Mouse (Mus musculus) retina, postnatal 7 days (tissue): ENCODE data around the gene Ezh1.

Source experiments
- DNase-seq: peaks from one replicate; pipeline ENCODE4 v3.0.0-alpha.2; 2012; ENCODE audit warnings: low read depth, low spot score

Ezh1 gene

DNA sequence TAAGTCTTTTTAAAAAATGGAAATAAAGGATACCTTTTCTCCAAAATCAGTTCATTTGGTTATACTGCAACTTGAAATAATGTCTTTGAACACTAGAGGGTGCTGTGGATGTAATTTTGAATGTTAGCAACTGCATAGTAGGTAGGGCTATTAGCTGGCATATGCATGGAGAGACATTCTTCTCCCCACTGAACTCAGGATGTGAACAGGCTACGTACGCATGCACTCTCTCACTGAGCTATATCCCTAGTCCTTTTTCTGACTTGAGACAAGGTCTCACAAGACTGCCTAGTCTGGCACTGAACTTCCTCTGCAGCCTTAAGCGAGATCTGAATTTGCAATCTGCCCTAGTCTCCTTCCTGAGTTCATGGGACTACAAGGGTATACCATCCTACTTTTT is 14.3 kb downstream of the Ezh1 start:
- peak; percentile 70 for DNase-seq

DNA sequence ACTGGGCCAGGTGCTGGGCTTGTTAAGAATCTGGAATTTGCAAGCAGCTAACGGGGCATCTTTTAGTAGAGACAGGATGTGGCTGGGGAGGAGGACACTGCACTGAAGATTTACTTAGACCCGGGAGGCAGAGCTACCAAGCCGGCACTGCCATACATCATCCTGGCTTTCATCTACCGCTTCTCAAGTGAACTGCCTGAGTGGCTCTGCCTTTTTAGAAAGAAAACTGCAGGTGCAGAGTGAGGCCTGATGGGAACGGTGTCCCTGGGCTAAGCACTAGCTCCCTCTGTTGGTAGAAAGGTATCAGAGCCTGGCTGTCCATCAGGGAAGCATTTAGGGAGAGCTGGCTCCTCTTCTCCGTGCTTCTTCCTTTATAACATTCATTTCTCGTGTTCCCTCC is 25.3 kb downstream of the Ezh1 start:
- DNase-seq, result peak; percentile 40

DNA sequence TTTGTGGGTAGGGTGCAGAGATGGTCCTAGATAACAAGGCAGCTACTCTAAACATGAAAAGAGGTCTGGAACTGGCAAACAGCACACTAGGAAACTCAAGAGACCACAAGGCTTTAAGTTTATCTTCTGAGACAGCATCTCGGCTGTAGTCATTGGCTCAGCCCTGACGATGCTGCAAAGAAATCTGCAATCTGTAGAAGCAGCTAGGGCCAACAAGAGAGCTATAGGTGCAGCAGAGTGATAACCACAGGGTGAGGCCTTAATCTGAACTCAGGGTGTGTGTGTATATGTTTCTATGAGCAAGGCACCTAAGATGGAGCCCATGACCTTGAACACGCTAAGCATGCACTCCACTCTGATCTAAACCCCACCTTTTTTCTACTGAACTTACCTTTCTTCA is 26.7 kb downstream of the Ezh1 start:
- no peak for DNase-seq

DNA sequence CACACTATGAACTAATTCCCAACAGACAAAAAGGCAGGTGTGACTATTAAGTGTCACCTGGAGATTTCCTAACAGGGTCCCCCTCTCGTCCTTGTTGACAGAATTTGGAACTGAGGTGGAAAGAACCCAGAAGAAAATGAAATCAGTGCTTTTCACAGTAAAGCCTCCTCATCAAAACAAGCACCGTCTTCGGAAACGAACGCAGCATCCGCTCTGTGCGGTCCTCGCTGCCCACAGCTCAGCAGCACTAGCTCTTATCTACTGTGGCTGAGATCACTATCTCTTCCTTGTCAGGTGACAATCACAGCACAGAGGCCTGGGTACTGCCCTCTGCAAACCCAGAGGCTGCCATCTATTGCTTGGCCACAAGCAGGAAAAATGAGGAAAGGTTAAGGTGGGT is 30.1 kb downstream of the Ezh1 start:
- DNase-seq, result no peak

DNA sequence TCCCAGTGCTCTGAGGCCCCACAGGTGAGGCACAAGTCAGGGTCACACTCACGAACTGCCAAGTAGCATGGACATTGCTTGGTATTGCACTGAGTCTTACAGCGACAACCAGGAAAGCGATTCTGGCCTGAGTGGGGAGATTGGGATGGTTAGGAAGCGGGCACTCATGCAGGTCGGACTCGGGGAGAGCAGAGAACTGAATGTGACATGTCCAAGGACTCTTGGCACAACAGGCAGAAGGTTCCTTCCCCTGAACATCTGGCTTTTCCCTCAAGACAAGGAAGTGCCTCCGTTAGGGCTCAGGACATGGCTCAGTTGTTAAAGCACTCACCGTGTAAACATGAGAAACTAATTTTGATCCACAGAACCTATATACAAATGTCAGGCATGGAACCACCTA is 30.7 kb downstream of the Ezh1 start:
- DNase-seq, result no peak

DNA sequence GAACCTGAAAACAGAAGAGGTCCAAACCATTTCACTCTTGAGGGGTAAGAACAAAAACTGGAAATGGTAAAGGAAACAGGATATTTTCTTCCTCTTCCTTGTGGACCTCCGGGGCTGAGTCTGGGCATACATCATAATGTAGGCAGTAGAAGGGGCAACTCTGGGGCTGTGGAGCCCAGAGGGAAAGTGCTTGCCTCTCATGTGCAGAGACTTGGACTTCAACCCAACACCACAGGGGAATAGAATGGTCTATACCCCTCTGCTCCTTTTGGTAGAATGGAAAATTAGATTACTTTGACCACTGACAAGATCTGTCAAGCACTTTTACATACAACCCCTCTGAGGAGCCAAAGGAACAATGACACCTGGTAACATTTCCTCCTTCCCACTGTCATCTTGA is 31.2 kb downstream of the Ezh1 start:
- DNase-seq, result no peak

DNA sequence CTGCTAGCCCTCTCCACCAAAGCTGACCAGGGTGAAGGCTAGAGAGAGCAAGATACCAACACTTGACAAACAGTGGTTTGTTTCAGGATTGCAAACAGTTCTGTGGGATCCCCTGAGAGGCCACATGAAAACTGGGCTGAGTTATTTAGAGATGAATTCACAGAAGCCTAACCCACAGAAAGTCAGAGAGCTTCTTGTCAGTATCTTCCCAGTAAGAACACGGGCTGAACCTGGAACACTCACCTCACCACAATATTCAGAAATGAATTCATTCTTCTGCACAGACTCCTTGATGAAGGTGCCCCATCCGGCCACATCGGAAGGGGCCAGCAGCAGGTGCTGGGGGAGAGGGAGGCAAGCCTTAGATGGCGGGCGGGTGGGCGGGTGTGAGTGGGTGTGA is 31.6 kb downstream of the Ezh1 start:
- no peak for DNase-seq

DNA sequence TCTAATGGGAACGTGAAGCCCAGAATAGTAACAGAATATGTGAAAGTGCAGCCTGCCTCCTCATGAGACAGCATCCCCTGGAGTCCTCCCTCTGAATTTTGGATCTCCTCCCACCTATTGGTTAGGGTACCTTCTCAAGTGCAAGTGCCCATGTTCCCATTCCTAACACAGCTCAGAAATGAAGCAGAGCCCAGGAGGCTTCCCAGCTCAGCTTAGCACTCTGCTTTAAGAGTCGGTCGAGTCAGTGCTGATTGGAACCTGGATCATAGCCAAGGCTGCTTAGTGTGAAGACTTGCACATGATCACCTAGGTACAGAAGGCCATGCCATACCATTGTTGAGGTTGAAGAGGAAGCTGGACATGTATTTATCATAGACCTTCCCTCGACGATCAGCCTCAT is 32.1 kb downstream of the Ezh1 start:
- DNase-seq, result no peak

DNA sequence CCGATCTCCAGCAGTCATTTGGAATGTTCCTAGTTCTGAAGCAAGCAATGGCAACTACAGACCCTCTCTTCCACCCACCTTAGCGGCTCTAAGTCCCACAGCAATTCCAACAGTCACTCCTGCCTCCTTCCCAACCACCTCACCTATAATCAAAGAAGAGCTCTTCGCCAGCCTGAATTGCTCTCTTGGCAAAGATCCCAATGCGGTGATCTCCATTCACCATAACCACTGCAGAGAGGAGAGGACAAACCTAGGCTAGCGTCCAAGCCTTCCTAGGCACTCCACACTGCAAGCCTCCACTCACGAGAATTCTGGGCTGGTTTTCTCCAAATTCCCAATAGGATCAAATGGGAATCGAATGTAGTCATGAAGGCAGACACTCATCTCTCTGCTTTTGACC is 33.2 kb downstream of the Ezh1 start:
- DNase-seq, result no peak

DNA sequence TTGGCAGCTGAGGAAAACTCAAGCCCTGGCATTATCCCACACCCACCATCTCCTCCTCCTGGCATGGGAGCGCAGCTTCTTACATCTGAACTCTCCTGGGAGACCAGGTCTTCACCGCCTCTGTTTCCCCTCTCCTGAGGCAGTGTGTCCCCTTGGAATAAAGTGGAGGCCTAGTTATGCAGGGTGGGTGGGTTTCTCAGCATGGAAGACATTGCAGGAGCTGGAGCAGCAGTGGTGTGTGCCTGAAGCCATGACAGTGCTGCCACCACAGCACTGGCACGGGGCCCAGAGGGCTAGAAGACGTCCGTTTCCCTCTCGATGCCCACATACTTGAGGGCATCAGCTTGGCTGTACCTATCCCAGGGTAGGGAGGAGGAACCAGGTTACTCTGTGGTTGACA is 33.6 kb downstream of the Ezh1 start:
- DNase-seq, result no peak

DNA sequence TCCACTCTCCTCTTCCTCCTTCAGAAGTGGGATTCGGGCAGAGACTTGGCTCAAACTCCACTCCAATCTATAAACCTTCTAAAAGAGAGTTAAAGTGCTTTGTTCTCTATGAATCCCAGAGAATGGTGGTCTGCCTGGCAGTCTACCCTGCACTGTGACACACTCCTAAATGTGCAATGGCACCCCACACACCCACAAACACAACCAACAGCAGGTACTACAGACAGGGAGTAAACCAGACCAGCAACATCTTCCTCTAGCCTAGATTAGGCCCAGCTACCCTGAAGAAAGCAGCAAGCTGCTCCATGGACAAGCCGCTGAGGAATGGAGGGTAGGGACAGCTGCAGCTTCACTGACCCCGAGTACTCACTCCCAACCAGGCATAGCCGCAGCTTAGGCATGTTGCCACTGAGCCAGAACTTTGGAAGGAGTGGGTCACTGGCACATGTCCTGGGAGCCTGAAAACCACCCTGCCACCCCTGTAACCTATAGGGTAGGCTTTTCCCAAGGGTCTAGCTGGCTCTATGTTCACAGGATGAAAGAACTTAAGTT is 34.3 kb downstream of the Ezh1 start:
- DNase-seq, result no peak

DNA sequence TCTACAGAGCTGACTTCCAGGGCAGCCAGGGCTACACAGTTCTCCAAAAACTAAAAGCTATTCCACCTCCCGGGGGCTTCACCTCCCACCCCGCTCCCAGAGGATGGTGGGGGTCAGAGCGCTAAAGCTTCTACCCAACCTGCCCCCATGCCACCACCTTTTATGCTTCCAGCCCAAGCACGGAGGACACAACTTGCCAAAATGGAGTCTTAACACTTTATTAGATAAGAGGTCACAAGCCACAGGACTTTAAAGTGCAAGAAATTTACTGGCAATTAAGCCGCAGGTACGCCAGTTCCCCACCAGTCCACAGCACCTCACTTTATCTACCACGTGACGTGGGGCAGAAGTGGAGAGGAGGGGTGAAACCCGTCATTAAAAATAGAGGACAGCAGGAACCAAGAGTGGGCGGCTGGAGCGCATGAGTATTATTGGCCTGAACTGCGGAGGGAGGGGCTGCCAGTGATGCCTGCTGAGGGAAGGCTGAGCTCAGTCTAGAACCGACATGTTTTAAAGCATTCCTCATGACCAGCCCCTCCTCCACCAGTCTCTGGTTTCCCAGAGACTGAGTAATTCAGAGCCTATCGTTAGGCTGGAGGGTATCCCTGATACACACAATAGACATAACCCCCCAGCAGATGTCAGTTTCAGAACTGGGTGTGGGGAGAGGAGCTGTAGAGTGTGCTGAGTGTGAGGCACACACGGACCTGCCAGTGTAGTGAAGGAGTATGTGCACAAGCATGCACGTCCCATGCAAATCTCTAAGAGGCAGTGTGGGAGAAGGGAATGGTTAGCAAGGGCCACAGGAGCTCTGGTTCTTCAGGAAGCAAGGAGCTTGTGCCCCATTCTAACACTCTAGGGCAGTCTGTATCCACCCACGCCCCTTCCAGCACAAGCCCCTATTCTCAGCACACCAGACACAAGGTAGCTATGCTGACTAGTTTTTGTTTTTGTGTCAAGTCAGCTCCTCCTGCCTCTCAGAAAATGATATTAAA is 35.1 kb downstream of the Ezh1 start:
- no peak for DNase-seq

DNA sequence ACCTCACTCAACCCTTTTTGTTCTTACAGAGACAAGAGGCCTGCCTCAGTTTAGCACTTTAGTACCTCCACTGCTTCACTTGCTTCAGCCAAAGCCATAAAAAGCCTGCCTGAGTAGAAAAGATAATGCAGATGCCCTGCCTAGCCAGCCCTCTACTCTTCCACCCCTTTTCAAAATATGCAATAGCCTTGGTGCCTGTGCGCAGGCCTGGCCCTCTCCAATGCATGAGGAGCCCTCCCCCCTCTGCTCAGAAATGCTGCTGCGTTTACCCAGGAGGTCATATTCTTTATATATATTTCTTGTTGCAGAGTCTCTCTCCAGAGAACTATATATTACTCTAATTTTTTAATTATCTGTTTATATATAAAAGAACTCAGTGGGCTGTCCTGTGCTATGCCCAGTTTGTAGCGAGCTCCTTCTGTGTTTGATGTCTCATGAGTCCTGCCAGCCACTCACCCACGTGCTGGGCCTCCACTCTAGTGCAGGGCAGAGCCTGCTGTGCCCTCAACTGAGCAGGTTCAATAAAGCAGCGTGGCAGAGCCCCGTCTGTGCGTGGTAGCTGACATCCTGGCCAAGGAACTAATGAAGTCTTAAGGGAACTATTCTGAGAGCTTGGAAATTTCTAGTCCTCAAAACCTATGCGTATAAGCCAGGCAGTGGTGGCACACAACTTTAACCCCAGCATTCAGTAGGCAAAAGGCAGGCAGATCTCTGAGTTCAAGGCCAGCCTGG is 35.9 kb downstream of the Ezh1 start:
- DNase-seq, result no peak

DNA sequence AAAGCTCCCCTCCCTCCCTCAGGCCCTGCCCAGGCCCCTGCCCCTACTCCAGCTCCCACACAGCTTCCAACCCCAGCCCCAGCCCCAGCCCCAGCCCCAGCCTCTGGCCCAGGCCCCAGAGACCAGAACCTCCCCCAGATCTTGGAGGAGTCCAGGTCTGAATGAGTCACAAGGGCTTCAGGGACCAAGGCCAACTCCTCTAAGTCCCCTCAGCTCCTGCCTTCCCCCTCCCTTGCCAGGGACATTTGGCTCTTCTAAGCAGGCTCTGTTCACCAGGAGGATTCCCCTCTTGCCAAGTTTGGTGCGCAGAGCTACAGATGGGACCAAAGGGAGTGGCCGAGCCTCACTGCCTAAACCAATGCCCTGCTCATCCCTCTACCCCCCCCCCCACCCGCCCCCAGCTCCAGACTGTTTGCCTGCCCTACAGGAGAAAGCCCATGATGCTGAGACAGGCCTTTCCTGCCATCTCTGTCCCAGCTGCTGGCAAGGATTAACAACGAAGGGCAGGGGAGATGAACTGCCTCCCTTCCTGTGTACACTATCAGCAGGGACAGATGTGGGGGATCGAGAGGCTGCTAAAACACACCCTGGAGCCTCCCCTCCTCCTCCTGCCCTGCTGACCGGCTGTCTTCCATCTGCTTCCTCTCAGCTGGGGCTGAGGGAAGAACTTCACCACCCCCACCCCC is 36.6 kb downstream of the Ezh1 start:
- no peak for DNase-seq

DNA sequence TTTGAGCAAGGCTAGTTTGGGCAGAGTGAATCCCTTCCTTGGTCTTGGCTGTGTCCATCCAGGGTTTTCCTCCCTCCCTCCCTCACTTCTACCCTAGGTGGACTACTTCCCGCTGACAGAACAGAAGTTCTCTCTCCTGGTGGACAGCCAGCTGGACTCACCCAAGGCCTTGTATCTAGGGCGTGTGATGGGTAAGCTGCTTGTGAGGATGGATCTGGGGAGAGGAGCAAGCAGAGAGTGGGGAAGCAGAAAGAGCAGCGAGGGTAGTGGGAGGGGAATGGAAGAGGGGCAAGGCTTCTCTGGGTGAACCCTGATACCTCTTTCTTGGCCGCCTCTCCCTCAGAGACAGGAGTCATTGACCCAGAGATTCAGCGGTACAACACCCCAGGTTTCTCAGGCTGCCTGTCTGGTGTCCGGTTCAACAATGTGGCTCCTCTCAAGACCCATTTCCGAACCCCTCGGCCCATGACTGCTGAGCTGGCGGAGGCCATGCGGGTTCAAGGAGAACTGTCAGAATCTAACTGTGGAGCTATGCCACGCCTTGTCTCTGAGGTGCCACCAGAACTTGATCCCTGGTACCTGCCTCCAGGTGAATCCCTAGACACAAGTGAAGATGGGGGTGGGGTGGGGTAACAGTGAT is 38.0 kb downstream of the Ezh1 start:
- no peak for DNase-seq

DNA sequence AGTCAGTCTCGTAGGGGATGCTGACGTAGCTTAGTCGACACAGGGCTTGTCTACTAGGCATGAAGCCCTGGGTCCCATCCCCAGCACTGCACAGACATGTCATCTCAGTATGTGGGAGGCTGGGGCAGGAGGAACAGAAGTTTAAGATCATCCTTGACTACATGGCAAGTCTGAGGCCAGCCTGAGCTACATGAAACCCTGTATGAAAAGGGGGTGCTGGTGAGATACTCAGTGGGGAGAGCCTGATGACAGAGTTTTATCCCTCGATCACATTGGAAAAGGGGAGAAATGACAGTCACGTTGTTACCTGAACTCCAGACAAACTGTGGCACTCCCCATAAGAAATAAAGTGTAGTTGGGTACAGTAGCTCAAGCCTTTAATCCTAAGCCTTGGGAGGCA is 38.7 kb downstream of the Ezh1 start:
- no peak for DNase-seq

DNA sequence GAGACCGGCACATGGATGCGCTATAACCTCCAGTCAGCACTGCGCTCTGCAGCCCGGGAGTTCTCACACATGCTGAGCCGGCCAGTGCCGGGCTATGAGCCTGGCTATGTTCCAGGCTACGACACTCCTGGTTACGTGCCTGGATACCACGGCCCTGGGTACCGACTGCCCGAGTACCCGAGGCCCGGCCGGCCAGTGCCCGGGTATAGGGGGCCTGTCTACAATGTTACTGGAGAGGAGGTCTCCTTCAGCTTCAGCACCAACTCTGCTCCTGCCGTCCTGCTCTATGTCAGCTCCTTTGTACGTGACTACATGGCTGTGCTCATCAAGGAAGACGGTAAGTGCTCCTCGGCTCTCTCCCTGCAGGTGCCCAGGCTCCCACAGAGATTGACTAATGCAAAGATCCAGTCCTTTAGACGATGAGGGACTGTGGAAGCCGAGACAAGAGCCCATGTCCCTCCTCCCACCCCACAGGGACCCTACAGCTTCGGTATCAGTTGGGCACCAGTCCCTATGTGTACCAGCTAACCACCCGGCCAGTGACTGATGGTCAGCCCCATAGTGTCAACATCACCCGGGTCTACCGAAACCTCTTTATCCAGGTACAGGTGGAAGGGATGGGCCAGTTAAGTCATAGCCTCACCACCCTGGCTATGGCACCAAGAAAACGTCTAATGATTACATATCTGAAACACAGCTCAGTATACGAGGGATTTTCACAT is 39.6 kb downstream of the Ezh1 start:
- no peak for DNase-seq

DNA sequence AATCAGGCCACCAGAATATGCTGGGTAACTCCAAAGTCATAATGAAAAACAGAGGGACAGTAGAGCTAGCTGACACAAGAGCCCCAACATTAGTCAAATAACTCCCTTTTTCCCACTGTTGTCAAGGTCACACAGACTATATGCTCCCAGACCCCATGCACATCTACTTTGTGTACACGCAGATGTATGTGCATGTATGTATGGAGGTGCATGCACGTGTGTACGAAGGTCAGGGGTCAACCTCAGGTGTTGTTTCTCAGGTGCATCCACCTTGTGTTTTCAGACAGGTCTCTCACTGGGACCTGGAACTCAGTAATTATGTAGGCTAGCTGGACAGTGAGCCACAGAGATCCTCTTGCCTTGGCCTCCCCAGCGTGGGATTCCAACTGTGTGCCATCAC is 40.8 kb downstream of the Ezh1 start:
- DNase-seq, result no peak

DNA sequence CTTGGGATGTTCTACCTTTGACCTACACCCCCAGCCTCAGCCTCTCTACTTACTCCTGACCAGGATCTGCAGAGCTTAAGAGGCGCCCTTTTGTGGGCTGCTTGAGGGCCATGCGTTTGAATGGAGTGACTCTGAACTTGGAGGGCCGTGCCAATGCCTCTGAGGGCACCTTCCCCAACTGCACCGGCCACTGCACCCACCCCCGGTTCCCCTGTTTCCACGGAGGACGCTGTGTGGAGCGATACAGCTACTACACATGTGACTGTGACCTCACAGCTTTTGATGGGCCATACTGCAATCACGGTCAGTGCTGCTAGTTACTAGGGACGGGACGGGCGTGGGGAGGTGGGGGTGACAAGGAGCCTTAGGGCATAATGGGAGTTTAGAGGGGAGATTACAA is 41.3 kb downstream of the Ezh1 start:
- DNase-seq, result no peak

DNA sequence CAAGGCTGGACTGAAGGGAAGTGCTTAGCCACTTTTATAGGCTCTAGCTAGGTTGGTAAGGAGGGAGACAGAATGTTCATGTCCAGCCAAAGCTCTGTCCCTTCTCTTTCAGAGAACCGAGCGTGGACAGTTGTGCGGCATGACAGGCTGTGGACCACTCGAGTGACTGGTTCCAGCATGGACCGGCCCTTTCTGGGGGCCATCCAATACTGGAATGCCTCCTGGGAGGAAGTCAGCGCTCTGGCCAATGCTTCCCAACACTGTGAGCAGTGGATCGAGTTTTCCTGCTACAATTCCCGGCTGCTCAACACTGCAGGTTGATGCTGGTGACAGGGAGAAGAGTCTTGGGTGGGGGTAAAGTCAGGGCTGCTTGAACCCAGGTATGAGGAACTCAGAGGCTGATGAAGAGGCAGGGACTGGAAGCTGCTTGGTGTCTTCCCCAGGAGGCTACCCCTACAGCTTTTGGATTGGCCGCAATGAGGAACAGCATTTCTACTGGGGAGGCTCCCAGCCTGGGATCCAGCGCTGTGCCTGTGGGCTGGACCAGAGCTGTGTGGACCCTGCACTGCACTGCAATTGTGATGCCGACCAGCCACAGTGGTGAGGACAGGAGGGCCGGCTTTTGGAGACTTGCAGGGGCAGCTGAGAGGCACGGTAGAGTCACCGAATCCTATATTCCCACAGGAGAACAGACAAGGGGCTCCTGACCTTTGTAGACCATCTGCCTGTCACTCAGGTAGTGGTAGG is 43.3 kb downstream of the Ezh1 start:
- no peak for DNase-seq
